Mouse (Mus musculus) forebrain, embryonic 11.5 days (tissue): ENCODE results near the gene Arhgef11. TPM values are rescaled to one million over a fixed set of nuclear protein-coding genes. Genes with fewer than 3 reads are reported as not detected.

Source experiments
- ATAC-seq: fragments of 200-750 bp; cut with Nextera tagmentation; replicated peaks from 2 replicates; pipeline ENCODE4 v1.8.0; 2017; ENCODE audit warnings: moderate TSS enrichment; ENCODE audit not compliant: low FRiP score
- DNase-seq: peaks from one replicate; pipeline ENCODE4 v3.0.0-alpha.2; 2017; ENCODE audit warnings: low spot score
- H3K27ac ChIP-seq: fragments of 300-500 bp; sonication (generic); 2 replicates; pipeline ENCODE4 v1.5.1; 2014; ENCODE audit warnings: low read depth, low read length
- H3K27me3 ChIP-seq: fragments of 300-500 bp; sonication (generic); 2 replicates; pipeline ENCODE4 v1.6.1; 2014; ENCODE audit warnings: mild to moderate bottlenecking, low read length, mixed read lengths; ENCODE audit not compliant: control insufficient read depth, insufficient read depth
- H3K36me3 ChIP-seq: fragments of 300-500 bp; sonication (generic); 2 replicates; pipeline ENCODE4 v1.6.1; 2014; ENCODE audit warnings: mild to moderate bottlenecking, low read length, moderate library complexity, mixed read lengths; ENCODE audit not compliant: control insufficient read depth, insufficient read depth
- H3K4me1 ChIP-seq: fragments of 300-500 bp; sonication (generic); replicated peaks from 2 replicates; pipeline ENCODE4 v1.6.1; 2014; ENCODE audit warnings: low read length, mixed read lengths; ENCODE audit not compliant: control insufficient read depth, insufficient read depth
- H3K4me2 ChIP-seq: fragments of 300-500 bp; sonication (generic); 2 replicates; pipeline ENCODE4 v1.6.1; 2014; ENCODE audit warnings: low read depth, mild to moderate bottlenecking, low read length, moderate library complexity, mixed read lengths; ENCODE audit not compliant: severe bottlenecking
- H3K4me3 ChIP-seq: fragments of 300-500 bp; sonication (generic); 2 replicates; pipeline ENCODE4 v1.5.1; 2014; ENCODE audit warnings: low read depth, low read length
- H3K9ac ChIP-seq: fragments of 300-500 bp; sonication (generic); 2 replicates; pipeline ENCODE4 v1.6.1; 2014; ENCODE audit warnings: low read length
- H3K9me3 ChIP-seq: fragments of 300-500 bp; sonication (generic); 2 replicates; pipeline ENCODE4 v1.6.1; 2016; ENCODE audit warnings: low read length, mixed read lengths; ENCODE audit not compliant: control insufficient read depth
- WGBS: fragments of 180-500 bp; shearing (Covaris S2); extraction: QIAGEN DNeasy Blood & Tissue Kit; methylation state at CpG from one replicate; pipeline ENCODE4 v1.1.7; 2014; 5-methylcytosine and 5-hydroxymethylcytosine counted together
- polyA plus RNA-seq: library from polyadenylated mRNA; unstranded; fragments of >200 nt; fragmentation: Nextera tagmentation; extraction: Ambion mirVana; gene quantifications from 2 replicates; pipeline ENCODE4 v1.2.1, GENCODE M21; 2014

Gene Arhgef11
- polyA plus RNA-seq, 1 experiment from 2014 or later = 20.1 TPM

DNA sequence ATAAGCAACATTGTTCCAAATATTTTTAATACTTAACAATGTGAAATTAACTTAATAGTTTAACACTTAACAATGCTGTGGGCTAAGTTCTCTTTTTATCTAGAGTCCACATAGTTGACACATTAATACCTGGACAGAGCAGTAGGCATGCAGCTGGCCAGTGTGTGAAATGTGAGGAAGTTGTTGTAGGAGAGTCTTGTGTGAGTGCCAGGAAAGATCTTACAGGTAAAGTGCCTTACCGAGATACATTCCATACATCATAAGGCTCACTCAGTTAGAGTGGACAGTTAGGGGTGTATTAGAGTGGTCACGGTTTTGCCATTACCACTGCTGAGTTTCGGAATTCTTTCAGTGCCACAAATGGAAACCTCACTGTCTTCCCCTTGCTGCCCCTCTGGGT, 31.7 kb downstream of the Arhgef11 start:
- Histone ChIP-seq H3K4me2 (no peak overlapping the region), H3K27me3 (no peaks in the 10 kb centered on the region), H3K27ac (no peak overlapping the region), H3K9me3 (no peaks in the 10 kb centered on the region), H3K4me3 (no peak overlapping the region), H3K4me1 (no peaks in the 10 kb centered on the region), H3K9ac (no peak overlapping the region), H3K36me3 (no peaks in the 10 kb centered on the region)
- WGBS = 87% methylated on average over 3 of the region's 3 CpGs
- DNase-seq = no peak
- no peak for ATAC-seq

DNA sequence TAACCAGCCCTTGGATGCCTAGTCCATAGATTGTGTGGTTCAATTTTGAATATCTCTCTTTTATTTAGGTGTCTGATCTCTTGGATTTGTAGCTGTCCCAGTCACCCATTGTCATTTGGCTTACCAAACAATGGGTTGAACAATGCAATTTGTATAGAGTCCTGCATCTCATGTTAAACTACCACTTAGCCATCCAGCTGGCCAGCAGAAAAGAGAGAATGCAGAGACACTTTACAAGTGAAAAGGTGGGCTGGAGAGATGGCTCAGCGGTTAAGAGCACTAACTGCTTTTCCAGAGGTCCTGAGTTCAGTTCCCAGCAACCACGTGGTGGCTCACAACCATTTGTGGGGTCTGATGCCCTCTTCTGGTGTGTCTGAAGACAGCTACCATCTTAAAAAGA, 41.0 kb downstream of the Arhgef11 start:
- Histone ChIP-seq H3K9ac (no peak overlapping the region), H3K4me2 (no peak overlapping the region), H3K36me3 (no peaks in the 10 kb centered on the region), H3K4me3 (no peak overlapping the region), H3K27ac (no peak overlapping the region), H3K4me1 (0 out of 2 replicates have a peak, but pooled peaks cover 2% of the 10 kb centered on the region), H3K9me3 (no peaks in the 10 kb centered on the region), H3K27me3 (no peaks in the 10 kb centered on the region)
- DNase-seq (no peak), ATAC-seq (no peak)
- WGBS = 64% methylated on average over 2 of the region's 2 CpGs

DNA sequence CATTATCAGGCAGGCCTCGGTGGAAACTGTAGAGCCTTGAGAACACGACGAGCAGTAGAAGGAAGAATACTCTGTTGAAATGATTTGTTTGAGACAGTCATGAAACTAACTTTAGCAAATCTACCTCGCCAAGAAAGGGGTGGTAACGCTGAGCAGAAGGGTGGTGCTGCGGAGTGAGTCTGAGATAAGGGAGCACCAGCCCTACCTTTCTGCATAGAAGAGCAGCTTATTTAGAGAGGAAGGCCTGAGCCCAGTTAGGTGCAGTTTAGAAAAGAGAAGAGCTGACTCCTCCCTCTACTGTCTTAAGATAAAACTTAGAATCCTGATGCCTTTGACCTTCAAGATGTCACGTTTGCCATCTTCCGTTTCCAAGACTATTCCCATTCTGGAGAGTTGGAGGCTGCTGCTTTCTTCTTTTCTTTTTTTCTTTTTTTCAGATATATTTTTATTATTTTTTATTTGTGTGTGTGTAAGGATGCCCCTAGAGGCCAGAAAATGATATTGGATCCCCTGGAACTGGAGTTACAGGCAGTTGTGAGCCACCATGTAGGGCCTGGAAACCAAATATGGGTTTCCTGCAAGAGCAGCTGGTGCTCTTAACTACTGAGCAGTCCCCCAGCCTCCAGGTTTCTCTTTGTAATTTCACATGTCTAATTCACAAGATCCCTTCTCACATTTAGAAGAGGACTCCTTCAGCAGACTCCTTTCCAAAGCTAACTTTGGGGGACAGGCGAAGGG, 42.5 kb downstream of the Arhgef11 start:
- Histone ChIP-seq H3K27me3 (no peaks in the 10 kb centered on the region), H3K4me1 (0 out of 2 replicates have a peak, but pooled peaks cover 2% of the 10 kb centered on the region), H3K27ac (no peak overlapping the region), H3K4me2 (no peak overlapping the region), H3K9me3 (no peaks in the 10 kb centered on the region), H3K9ac (no peak overlapping the region), H3K36me3 (no peaks in the 10 kb centered on the region), H3K4me3 (no peak overlapping the region)
- 92% methylated on average over 9 of the region's 9 CpGs for WGBS
- DNase-seq = no peak
- no peak for ATAC-seq

DNA sequence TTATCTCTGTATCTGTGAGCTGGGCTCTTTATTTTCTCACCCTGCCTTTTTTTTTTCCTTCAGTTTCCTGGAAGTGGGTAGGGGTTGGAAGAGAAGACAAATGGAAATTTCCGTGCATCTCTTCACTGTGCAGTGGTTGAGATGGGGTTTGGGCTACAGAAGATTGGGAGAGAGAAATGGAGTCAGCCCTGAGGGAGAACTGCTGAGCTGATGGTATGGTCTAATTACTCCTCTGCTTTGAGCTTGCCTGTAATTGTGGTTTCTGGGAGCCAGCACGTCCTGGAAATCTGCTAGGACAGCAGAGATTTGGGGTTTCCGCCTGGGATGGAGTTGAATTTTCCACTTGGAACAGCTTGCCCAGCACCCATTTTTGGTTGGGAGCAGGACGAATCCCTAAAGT, 43.1 kb downstream of the Arhgef11 start:
- no peak for DNase-seq
- no peak for ATAC-seq

GRCm38 (mm10) chr3:87661291-87661690, 43.9 kb downstream of the Arhgef11 start:
- H3K36me3 ChIP-seq = no peaks in the 10 kb centered on the region
- no peaks in the 10 kb centered on the region for H3K27me3 ChIP-seq
- WGBS = 94% methylated on average over 1 of the region's 1 CpGs
- ATAC-seq = no peak
- H3K4me1 ChIP-seq = 0 out of 2 replicates have a peak, but pooled peaks cover 2% of the 10 kb centered on the region
- H3K4me3 ChIP-seq = no peak overlapping the region
- DNase-seq = no peak
- no peak overlapping the region for H3K9ac ChIP-seq
- H3K4me2 ChIP-seq = no peak overlapping the region
- no peak overlapping the region for H3K27ac ChIP-seq
- no peaks in the 10 kb centered on the region for H3K9me3 ChIP-seq

More for the DNA sequence above, 43.1 kb downstream of the Arhgef11 start:
- 90% methylated on average over 4 of the region's 4 CpGs for WGBS
- Histone ChIP-seq H3K27me3 (no peaks in the 10 kb centered on the region), H3K36me3 (no peaks in the 10 kb centered on the region), H3K9ac (no peak overlapping the region), H3K9me3 (no peaks in the 10 kb centered on the region), H3K27ac (no peak overlapping the region), H3K4me2 (no peak overlapping the region), H3K4me3 (no peak overlapping the region), H3K4me1 (0 out of 2 replicates have a peak, but pooled peaks cover 2% of the 10 kb centered on the region)

DNA sequence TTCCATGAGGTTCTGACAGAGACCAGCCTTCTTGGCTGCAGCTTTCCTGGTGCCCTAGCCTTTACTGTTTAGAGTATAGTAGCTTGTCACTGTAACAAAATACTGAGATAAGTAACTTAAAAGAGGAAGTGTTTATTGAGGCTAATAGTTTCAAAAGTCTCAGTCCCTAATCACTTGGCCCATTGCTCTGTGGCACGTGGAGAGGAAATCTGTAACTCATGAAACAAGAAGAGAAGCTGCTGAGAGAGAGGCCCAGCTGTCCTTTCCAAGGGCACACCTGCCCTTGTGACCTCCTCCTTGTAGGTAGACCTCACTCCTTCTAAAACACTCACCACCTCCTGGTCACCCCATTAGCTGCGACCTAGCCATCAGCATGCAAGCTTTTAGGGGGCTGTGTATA, 101.2 kb downstream of the Arhgef11 start:
- peaks cover 7% of the 10 kb centered on the region for H3K36me3 ChIP-seq
- whole genome bisulfite sequencing = 82% methylated on average over 2 of the region's 2 CpGs
- no peak overlapping the region for H3K9ac ChIP-seq
- H3K27me3 ChIP-seq = no peaks in the 10 kb centered on the region
- no peaks in the 10 kb centered on the region for H3K4me1 ChIP-seq
- ATAC-seq (no peak), DNase-seq (peak; percentile 33)
- H3K9me3 ChIP-seq = no peaks in the 10 kb centered on the region
- H3K4me3 ChIP-seq = no peak overlapping the region
- no peak overlapping the region for H3K27ac ChIP-seq
- H3K4me2 ChIP-seq = no peak overlapping the region

GRCm38 (mm10) chr3:87724556-87724955, 107.2 kb downstream of the Arhgef11 start:
- H3K36me3 ChIP-seq = peaks cover 3% of the 10 kb centered on the region; the same call in 1 of the 2 replicates
- no peak overlapping the region for H3K4me2 ChIP-seq
- no peaks in the 10 kb centered on the region for H3K27me3 ChIP-seq
- H3K27ac ChIP-seq = no peak overlapping the region
- WGBS = 84% methylated on average over 6 of the region's 6 CpGs
- H3K9ac ChIP-seq = no peak overlapping the region
- no peaks in the 10 kb centered on the region for H3K9me3 ChIP-seq
- peak; percentile 19 for DNase-seq
- no peak for ATAC-seq
- no peak overlapping the region for H3K4me3 ChIP-seq
- no peaks in the 10 kb centered on the region for H3K4me1 ChIP-seq

- Histone ChIP-seq H3K9ac (no peak overlapping the region), H3K27me3 (no peaks in the 10 kb centered on the region), H3K4me3 (no peak overlapping the region), H3K36me3 (peaks cover 3% of the 10 kb centered on the region; the same call in 1 of the 2 replicates), H3K4me2 (no peak overlapping the region), H3K4me1 (no peaks in the 10 kb centered on the region), H3K9me3 (no peaks in the 10 kb centered on the region), H3K27ac (no peak overlapping the region)
- 96% methylated on average over 16 of the region's 16 CpGs for WGBS
- peak; percentile 23 for DNase-seq
- ATAC-seq = no peak
Measured at GRCm38 (mm10) chr3:87725396-87726160, 108.2 kb downstream of the Arhgef11 start.
